Mouse (Mus musculus) granulocyte monocyte progenitor cell, adult 5-6 weeks (primary cell): ENCODE measurements at regions not wholly inside any gene's neighbourhood (a gene's known extent, or its start where the extent isn't known, plus 50 kb on each side); places are given as distances from the start of the nearest gene placed in this dataset.
A peak's percentile ranks its signal among the peaks of the same experiment; 100 is the strongest.

ENCODE experiments used
- ATAC-seq: replicated peaks from 2 replicates; pipeline ENCODE4 v1.8.0; 2016; ENCODE audit warnings: mild to moderate bottlenecking, moderate TSS enrichment, inconsistent platforms; ENCODE audit not compliant: poor library complexity, severe bottlenecking

GRCm38 (mm10) chr14:76622634-76623291, 66.1 kb upstream of the Serp2 start:
- no peak for ATAC-seq

GRCm38 (mm10) chr14:76619038-76619409, 62.3 kb upstream of the Serp2 start:
- ATAC-seq: no peak

GRCm38 (mm10) chr14:76618331-76619037, 61.8 kb upstream of the Serp2 start:
- ATAC-seq: no peak

- ATAC-seq: no peak
Observed at GRCm38 (mm10) chr14:76617889-76618288, 61.2 kb upstream of the Serp2 start.

GRCm38 (mm10) chr14:76617447-76617846, 60.8 kb upstream of the Serp2 start:
- no peak for ATAC-seq

- ATAC-seq: peak; percentile 54; the same call in 1 of the 2 replicates
Observed at GRCm38 (mm10) chr14:76616367-76616683, 59.6 kb upstream of the Serp2 start.

GRCm38 (mm10) chr14:76615603-76616366, 59.1 kb upstream of the Serp2 start:
- no peak for ATAC-seq

GRCm38 (mm10) chr14:76615182-76615581, 58.5 kb upstream of the Serp2 start:
- ATAC-seq: no peak

GRCm38 (mm10) chr14:76614682-76615081, 58.0 kb upstream of the Serp2 start:
- no peak for ATAC-seq

- ATAC-seq: no peak
Observed at GRCm38 (mm10) chr14:76613604-76614003, 56.9 kb upstream of the Serp2 start.

- peak; percentile 93 for ATAC-seq
Observed at GRCm38 (mm10) chr14:76610429-76611378, 54.0 kb upstream of the Serp2 start.
